Mouse (Mus musculus) telencephalon, adult 2 months (tissue): ENCODE measurements around the gene Pigk.
A peak's percentile ranks its signal among the peaks of the same experiment; 100 is the strongest.

Experiments
- DNase-seq: peaks from one replicate; pipeline ENCODE4 v3.0.0-alpha.2; 2011; ENCODE audit warnings: low read depth, low spot score

Pigk gene

DNA sequence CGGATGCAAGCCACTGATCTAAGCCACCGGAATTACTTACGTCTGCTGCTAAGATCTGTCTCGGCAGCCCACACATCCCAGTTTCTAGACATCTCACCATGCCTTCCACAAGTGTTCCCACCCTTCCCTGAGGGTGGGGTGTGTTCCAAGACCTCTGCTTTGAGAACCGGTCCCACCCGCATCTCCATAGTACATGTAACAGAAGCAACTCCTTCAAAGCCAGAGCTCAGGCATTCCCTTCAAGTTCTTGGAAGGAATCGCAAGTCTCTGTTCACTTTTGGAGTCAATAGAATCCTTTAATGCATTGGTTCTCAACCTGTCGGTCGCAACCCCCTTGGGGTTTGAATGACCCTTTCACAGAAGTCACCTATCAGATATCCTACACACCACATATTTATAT, 185.0 kb downstream of the Pigk start:
- no peak for DNase-seq

DNA sequence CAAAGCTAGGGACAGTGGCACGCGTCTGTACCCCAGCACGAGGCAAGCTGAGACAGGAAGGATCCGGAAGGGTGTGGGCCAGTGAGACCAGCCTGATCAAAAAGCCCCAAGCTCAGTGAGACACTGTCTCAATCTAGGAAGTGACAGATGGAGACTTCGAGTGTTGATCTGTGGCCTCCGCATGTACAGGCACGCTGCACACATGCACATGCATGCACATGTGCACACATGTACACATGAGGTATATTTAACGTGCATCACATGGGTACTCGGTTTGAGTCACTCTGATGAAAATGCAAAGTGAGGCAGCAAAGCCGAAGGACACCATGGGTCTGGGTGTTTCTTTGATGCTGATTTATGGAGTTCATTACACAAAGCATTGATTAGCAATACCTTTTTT, 191.1 kb downstream of the Pigk start:
- no peak for DNase-seq

DNA sequence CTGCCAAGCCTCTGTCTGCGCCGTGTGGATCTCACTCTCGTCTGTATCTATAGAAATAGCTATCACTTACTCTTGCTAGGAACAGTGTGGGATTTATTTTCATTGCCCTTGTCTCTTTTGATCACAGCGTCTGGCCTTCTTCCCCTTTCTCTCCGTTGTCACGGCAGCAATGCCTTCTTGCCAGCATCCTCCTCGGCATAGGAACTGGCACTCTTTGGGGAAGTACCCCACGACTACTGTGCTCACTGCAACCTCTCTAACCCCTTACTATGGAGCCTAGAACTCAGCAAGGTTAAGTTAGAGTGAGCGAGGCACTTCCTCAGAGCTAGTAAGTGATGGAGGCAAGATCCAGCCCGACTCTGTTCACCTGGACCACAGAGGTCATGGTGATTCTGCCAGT, 191.9 kb downstream of the Pigk start:
- no peak for DNase-seq

- DNase-seq, result no peak
Observed at GRCm38 (mm10) chr3:152907087-152907486, 193.2 kb downstream of the Pigk start.

DNA sequence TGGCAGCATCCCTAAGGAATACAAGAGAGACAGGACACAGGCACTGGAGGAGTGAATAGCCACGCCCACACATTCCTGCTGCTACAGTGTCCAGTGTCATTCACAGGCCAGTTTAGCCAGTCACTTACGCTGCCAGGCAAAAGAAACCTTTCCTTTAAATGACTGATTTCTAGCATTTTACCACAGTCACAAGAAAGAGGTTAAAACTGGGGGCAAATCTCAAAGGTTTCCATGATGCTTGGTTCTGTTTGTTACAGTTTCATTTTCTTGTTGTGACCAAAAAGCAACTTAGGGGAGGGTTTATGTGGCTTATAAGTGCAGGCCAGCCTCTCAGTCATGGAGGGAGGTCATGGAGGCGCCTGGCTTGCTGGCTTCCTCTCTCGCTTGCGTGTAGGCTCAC, 193.8 kb downstream of the Pigk start:
- DNase-seq, result no peak

GRCm38 (mm10) chr3:152911578-152911977, 197.7 kb downstream of the Pigk start:
- no peak for DNase-seq

DNA sequence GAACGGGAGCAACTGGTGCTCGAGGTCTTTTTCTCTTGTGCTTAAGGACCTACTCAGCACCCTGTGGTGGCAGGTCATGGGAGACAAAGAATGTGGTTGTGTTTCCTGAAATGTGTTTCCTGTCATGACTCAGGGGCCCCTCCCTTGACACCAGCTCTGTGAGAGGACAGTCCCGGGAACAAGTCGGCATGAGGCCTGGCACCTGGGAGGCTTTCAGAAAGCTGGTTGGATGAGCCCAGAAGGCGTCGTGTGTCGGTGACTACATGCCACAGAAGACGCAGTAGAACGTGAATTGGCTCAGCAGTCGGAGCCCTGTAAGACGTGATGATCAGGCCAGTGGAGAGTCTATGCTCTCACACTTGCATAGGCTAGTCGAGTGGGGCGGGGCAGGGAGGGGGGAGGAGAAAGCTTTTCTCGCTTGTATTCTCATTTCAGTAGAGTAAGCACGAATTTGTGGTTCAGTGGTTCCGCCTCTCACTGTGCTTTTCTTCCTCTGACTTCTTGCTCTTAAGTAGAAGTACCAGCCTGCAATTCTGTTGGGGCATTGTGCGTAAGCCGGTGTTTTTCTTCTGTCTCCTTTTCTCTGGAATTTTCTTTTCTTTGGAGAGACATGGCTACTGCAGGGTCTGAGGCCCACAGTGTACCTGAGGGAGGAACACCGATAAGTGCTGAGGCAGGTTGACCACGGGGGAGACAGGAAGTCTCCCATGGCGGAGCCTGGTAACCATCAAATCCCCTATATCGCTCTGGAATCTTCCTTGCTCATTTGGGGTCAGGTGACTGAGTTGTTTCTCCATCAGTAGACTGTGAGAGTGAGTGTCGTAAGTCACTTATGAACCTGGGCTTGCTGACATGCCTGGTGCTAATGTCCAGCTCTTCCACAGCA, 198.6 kb downstream of the Pigk start:
- no peak for DNase-seq

DNA sequence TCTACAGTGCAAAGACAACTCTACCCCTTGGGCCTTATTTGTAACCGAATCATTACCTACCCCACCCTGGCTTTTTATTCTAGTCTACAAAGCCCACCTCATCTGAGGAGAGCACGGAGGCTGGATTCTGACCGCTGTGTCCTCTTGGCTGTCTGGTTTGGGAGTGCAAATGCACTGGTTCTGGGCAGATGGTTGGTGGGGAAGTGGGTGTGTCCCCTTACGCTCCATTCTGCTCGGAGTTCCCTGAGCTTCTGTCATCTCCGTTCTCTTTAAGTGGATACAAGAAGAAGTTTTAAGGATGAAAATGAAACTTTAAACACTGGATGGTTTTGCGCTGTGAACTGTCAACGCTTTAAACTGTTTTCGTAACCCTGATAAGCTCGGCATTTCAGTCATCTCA, 199.2 kb downstream of the Pigk start:
- no peak for DNase-seq

DNA sequence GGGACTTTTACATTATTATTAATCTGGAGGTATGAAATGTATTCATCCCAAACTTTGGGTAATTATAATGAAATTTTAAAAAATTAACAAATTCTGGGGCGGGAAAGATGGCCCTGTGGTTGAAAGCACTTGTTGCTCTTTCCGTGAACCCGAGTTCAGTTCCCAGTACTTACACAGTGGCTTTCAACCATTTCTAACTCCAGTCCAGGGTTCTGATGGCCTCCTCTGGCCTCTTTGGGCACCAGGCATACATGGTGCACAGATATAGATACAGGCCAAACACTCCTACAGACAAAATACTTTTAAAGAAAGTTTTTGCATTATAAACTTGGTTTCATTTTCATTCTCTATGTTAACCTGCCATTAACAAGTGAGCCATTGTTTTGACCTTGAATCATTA, 199.7 kb downstream of the Pigk start:
- no peak for DNase-seq

- DNase-seq, result no peak
Observed at GRCm38 (mm10) chr3:152914376-152914775, 200.5 kb downstream of the Pigk start.

GRCm38 (mm10) chr3:152917579-152917978, 203.7 kb downstream of the Pigk start:
- DNase-seq, result no peak

GRCm38 (mm10) chr3:152919101-152919500, 205.2 kb downstream of the Pigk start:
- no peak for DNase-seq

DNA sequence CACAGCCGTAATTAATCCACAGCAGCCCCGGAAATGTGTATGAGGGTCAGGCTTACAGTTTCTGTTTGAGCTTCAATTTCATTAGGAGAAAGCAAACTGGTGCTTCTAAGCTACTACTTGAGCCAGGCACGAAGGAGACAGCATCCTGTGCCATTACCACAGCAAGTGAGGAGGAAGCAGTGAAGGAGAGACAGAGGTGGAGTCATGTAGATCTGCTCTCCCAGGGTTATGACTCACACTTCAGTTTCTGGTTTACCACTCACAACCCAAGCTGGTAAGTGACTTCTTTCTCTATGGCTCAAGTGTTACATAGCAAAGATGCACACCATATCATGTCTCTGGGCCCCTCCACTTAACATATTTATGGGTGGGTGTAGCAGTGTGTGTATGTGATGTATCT, 206.5 kb downstream of the Pigk start:
- peak; percentile 39 for DNase-seq

DNA sequence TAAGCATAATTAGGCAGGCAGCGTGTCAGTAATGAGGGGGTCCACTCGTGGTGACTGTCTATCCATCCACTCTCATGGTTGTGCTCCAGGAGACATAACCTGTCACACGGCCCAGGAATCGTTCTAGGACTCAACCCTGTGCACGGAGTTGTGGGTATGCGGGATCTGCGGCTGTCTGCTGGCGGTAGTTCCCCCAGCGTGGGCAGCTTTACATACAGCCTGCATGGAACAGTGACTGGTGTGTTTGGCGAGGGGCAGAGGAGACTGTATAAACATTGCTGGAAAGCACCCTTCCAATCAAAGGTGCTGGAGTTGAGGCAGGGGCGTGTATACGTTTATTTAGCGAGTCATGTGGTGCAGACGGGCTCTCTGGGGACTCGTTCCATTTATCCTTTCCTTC, 209.6 kb downstream of the Pigk start:
- DNase-seq, result no peak

- no peak for DNase-seq
Observed at GRCm38 (mm10) chr3:152925364-152925763, 211.5 kb downstream of the Pigk start.

- no peak for DNase-seq
Observed at GRCm38 (mm10) chr3:152926166-152926565, 212.3 kb downstream of the Pigk start.

DNA sequence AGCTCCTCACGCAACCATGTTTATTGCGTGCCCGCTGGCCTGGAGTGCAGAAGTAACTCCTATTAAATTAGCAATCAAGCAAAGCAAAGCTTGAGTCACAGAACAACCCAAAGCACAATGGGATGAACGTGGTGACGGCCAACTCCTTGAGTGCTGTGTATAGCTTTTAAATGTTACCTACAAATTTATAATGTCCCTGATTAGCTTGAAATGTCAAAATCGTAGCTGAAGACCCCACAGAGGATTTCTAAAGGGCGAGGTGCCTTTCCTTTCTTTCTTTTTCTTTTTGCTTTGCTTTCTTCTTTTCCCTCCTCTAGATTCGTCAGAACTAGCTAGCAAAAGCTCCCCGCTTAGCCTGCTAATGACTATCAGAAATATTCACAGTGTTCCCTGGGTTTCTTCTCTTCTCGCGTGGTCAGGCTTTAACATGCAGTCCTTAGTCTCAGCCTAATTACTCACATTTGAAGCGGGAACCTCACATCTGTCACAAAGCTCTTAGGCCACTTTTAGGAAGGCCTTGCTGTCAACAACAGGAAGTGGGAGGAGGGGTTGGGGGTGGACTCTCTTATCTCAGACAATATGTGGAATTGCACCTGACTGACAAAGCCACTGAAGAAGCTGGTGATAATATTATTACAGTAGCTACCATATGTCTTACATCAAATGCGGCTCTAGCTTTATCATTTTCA, 214.5 kb downstream of the Pigk start:
- DNase-seq, result no peak

- no peak for DNase-seq
Observed at GRCm38 (mm10) chr3:152929256-152929787, 215.4 kb downstream of the Pigk start.

GRCm38 (mm10) chr3:152929788-152930281, 215.9 kb downstream of the Pigk start:
- DNase-seq, result no peak

DNA sequence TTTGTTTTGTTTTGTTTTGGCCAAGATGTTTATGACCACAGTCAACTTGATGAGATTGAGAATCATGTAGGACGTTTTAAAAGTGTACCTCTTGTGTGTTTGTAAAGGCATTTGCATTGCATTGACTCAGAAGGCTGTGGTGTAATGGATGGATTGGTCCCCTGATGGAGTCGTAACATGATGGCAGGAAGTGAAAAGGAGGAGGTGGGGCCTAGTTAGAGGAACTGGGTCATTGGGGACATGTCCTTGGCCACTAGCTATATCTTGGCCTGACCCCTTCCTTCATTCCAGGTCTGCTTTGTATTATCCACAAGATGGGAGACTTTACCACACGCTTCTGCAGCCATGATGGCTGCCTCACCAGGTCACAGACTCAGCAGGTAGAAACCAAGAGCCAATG, 217.5 kb downstream of the Pigk start:
- no peak for DNase-seq

- DNase-seq, result no peak
Observed at GRCm38 (mm10) chr3:152932096-152932495, 218.2 kb downstream of the Pigk start.

DNA sequence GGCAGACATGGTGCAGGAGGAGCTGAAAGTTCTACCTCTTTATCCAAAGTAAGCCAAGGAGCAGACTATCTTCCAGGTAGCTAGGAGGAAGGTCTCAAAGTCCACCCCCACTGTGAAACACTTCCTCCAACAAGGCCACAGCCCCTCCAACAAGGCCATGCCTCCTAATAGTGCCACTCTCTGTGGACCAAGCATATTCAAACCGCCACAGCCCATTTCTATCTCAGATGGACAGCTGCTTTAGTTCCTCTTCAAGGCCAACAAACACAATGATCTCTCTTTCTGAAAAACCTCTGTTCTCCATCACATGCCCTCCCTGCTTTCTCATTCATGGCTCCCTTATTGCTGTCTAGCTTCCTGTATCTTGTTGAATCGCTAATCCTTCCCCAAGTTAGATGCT, 218.6 kb downstream of the Pigk start:
- DNase-seq, result no peak

DNA sequence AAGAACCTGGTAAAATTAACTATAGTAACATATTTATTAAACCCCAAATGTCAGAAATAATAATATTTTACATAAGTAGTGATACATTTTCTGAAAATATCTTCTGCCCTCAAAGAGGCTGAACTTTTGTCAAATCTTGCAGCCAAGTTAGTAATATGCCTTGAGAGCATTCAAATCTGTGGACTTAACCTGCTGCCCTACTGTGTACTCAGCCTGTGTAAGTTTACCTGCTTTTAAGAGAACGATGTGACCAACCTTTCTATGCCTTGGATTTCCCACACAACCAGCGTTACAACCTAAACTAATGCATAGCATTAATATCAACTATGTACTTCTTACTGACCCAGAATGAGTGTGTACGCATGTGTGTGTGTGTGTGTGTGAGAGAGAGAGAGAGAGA, 219.8 kb downstream of the Pigk start:
- DNase-seq, result no peak
